Mouse (Mus musculus): Measurements from ENCODE around the gene Ly6g5b. TPM values are rescaled to one million over a fixed set of nuclear protein-coding genes. Genes with fewer than 3 reads are reported as not detected.

Gene Ly6g5b
- polyA plus RNA-seq, 1 experiment = 1.3 TPM

GRCm38 (mm10) chr17:35085208-35085865 lies 29.9 kb downstream of the Ly6g5b start, which contains the start of gene Ly6g6f:
TSS of gene Ly6g6f (minus strand) at chr17:35085610.
- TF ChIP-seq POLR2A (IDR thresholded peaks at IDR 0.05; ENCODE audit: extremely low read depth, insufficient read depth, low read length) (no peak), CTCF (IDR thresholded peaks at IDR 0.05; ENCODE audit: extremely low read depth, insufficient read depth, low read length) (no peak)
- H3K4me3 ChIP-seq (ENCODE audit: insufficient read depth, low read length) = no peak within 1 kb of the TSS
- no peaks in the 10 kb centered on the region for H3K4me1 ChIP-seq (ENCODE audit: control insufficient read depth, insufficient read depth, low read length)
- no peak within 1 kb of the TSS for H3K27ac ChIP-seq (ENCODE audit: insufficient read depth, low read length)

DNA sequence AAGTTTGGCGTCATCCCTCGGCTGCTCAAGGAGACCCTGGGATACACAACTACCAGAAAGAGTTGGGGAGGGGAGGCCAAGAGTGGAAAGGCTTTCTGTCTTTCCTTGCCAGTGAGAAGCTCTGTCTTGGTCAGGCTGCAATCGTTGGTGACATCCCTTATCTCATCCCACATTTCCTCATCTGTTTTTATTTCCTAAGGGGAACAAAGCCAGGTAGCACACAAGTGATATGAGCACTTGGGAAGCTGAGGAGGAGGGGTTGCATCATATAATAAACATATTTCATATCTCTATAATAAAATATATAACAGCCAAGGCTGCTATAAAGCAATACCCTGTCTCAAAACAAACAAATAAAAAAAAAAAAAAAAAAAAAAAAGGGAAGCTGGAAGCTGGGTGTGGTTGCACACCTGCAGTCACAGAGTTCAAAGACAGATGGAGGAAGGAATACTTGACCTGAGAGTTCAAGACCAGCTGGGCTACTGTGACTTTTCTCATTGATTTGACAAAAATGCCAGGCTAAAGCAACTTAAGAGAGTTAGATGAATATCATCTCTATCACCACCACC lies 31.2 kb downstream of the Ly6g5b start:
- Histone ChIP-seq H3K27ac (ENCODE audit: insufficient read depth, low read length) (no peak overlapping the region), H3K4me3 (ENCODE audit: insufficient read depth, low read length) (no peak overlapping the region), H3K4me1 (ENCODE audit: control insufficient read depth, insufficient read depth, low read length) (no peaks in the 10 kb centered on the region)
- TF ChIP-seq POLR2A (IDR thresholded peaks at IDR 0.05; ENCODE audit: extremely low read depth, insufficient read depth, low read length) (no peak), CTCF (IDR thresholded peaks at IDR 0.05; ENCODE audit: extremely low read depth, insufficient read depth, low read length) (no peak)

DNA sequence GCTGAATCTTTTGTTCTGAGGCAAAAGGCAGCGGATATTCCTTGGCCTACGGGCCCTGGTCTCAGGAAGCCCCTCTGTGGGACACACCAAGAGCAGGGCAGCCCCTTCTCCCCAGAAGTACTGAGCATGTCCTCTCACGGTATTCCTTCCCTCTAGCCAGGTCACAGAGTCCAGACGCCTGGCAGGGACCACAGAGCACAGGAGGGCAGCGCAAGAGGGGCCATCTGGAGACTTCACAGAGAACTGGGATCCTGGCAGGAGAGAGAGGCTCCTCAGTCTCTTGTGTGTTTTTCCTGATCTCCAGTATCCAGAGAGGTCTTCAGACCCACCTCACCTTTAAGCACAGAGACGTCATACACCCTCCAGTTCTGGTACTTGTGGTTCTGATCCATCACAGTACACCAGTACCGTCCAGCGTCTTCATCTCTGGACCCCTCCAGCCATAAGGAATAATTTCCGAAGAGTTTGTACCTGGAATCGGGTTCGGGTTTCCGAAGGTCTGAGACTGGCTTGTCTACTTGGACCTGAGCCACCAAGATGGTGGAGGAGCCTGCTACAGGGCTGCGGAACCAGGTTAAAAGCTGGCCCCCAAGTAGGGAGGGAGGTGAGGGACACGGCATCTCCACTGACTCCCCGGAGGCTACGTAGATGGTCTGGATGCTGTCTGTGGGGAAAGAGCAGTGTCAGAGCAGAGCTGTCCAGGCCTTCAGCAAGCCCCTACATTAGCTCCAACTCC lies 32.2 kb downstream of the Ly6g5b start:
- Histone ChIP-seq H3K27ac (ENCODE audit: insufficient read depth, low read length) (no peak overlapping the region), H3K4me3 (ENCODE audit: insufficient read depth, low read length) (no peak overlapping the region), H3K4me1 (ENCODE audit: control insufficient read depth, insufficient read depth, low read length) (no peaks in the 10 kb centered on the region)
- TF ChIP-seq CTCF (IDR thresholded peaks at IDR 0.05; ENCODE audit: extremely low read depth, insufficient read depth, low read length) (no peak), POLR2A (IDR thresholded peaks at IDR 0.05; ENCODE audit: extremely low read depth, insufficient read depth, low read length) (no peak)

DNA sequence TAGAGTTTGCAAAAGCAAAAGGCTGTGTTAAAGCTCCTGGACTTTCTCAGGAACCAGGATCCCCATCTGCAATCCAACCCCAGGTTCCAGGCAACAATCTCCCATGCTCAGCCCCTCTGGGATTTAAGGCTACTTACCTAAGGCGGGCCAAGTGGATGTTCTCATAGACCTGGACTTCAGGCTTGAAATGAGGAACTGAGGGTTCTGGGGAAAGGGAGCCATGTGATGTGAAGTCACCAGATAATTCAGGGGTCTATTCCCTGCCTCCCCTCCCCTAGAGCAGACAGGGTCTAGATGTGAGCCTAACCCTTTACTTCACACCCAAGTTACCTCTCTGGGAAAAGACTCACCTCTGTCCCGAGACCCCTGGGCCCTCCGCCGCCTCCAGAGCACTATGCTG lies 34.5 kb downstream of the Ly6g5b start:
- TF ChIP-seq POLR2A (IDR thresholded peaks at IDR 0.05; ENCODE audit: extremely low read depth, insufficient read depth, low read length) (no peak), CTCF (IDR thresholded peaks at IDR 0.05; ENCODE audit: extremely low read depth, insufficient read depth, low read length) (no peak)
- Histone ChIP-seq H3K27ac (ENCODE audit: insufficient read depth, low read length) (peak overlapping the region; percentile 80; the same call in 1 of the 2 replicates), H3K4me1 (ENCODE audit: control insufficient read depth, insufficient read depth, low read length) (no peaks in the 10 kb centered on the region), H3K4me3 (ENCODE audit: insufficient read depth, low read length) (no peak overlapping the region)

DNA sequence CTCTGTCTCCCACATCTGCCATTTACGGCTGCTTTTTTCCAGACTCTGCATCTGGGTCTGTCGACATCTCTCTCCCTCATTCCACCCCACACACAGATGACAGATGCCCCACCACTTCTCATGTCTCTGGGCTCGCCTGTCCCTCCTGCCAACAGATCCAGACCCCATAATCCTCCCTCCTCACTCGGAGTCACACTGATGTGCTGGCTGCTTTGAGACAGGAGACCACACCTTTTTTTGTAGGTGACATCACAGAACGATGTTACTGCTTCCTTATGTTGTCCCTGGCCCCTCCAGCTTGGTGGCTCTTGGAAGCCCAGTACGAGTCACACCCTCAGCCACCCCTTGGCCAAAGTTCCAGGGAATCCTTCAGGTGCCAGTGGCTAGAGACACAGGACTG lies 35.0 kb downstream of the Ly6g5b start:
- H3K4me1 ChIP-seq (ENCODE audit: control insufficient read depth, insufficient read depth, low read length) = no peaks in the 10 kb centered on the region
- no peak overlapping the region for H3K4me3 ChIP-seq (ENCODE audit: insufficient read depth, low read length)
- no peak overlapping the region for H3K27ac ChIP-seq (ENCODE audit: insufficient read depth, low read length)
- no peak for TF ChIP-seq POLR2A (IDR thresholded peaks at IDR 0.05; ENCODE audit: extremely low read depth, insufficient read depth, low read length)
- no peak for TF ChIP-seq CTCF (IDR thresholded peaks at IDR 0.05; ENCODE audit: extremely low read depth, insufficient read depth, low read length)

DNA sequence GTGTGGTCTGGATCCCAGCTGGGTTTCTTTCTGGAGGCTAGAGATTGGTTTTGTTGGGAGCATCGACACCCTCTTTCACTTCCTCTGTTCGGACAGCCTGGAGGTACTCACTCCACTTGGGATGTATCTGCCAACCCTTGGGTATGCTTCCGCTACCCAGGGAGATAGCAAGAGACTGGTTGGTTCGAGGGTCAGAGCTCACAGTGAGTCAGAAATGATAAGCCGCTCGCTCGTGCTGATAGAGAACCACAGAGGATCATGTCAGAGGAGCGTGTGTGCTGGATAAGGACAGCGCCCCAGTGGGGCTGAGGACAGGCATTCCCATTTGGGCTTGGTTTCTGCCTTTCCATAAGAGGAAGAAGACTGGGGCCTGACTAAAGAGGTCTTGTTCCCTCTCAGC lies 35.5 kb downstream of the Ly6g5b start:
- no peak overlapping the region for H3K4me3 ChIP-seq (ENCODE audit: insufficient read depth, low read length)
- TF ChIP-seq POLR2A (IDR thresholded peaks at IDR 0.05; ENCODE audit: extremely low read depth, insufficient read depth, low read length) (no peak), CTCF (IDR thresholded peaks at IDR 0.05; ENCODE audit: extremely low read depth, insufficient read depth, low read length) (no peak)
- H3K4me1 ChIP-seq (ENCODE audit: control insufficient read depth, insufficient read depth, low read length) = no peaks in the 10 kb centered on the region
- H3K27ac ChIP-seq (ENCODE audit: insufficient read depth, low read length) = no peak overlapping the region

- peak within 1 kb of the TSS; percentile 21 for H3K4me3 ChIP-seq (ENCODE audit: insufficient read depth, low read length)
- no peak for TF ChIP-seq POLR2A (IDR thresholded peaks at IDR 0.05; ENCODE audit: extremely low read depth, insufficient read depth, low read length)
- TF ChIP-seq CTCF (IDR thresholded peaks at IDR 0.05; ENCODE audit: extremely low read depth, insufficient read depth, low read length) = peak; percentile 26
- H3K4me1 ChIP-seq (ENCODE audit: control insufficient read depth, insufficient read depth, low read length) = no peaks in the 10 kb centered on the region
- no peak within 1 kb of the TSS for H3K27ac ChIP-seq (ENCODE audit: insufficient read depth, low read length)
Observed at GRCm38 (mm10) chr17:35077786-35078233, 37.4 kb downstream of the Ly6g5b start, which contains the start of gene Ly6g6d. TSS of gene Ly6g6d (minus strand) at chr17:35078065.

DNA sequence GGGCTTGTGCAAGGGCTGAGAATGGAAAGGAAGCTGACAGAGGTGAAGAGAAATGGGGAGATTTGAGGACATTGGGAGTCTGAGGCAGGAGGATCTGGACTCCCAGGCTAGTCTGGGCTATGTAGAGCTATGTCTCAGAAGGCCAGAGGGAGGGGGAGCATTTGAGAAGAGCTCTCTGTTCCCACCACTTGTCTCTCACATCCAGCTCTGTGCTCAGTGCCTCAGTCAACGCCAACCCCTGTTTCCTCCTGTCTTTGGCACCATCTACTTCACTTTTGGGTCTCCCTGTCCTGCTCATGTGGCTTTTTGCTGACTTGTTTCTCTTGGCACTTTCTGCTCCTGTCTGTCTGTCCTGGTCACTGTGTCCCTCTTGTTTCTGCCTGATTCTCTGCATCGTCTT lies 37.9 kb downstream of the Ly6g5b start:
- no peak overlapping the region for H3K27ac ChIP-seq (ENCODE audit: insufficient read depth, low read length)
- no peaks in the 10 kb centered on the region for H3K4me1 ChIP-seq (ENCODE audit: control insufficient read depth, insufficient read depth, low read length)
- H3K4me3 ChIP-seq (ENCODE audit: insufficient read depth, low read length) = peak overlapping the region; percentile 21; the same call in 1 of the 2 replicates
- TF ChIP-seq POLR2A (IDR thresholded peaks at IDR 0.05; ENCODE audit: extremely low read depth, insufficient read depth, low read length) = no peak
- no peak for TF ChIP-seq CTCF (IDR thresholded peaks at IDR 0.05; ENCODE audit: extremely low read depth, insufficient read depth, low read length)

- no peaks in the 10 kb centered on the region for H3K4me1 ChIP-seq (ENCODE audit: control insufficient read depth, insufficient read depth, low read length)
- no peak for TF ChIP-seq CTCF (IDR thresholded peaks at IDR 0.05; ENCODE audit: extremely low read depth, insufficient read depth, low read length)
- no peak for TF ChIP-seq POLR2A (IDR thresholded peaks at IDR 0.05; ENCODE audit: extremely low read depth, insufficient read depth, low read length)
- no peak within 1 kb of the TSS for H3K27ac ChIP-seq (ENCODE audit: insufficient read depth, low read length)
- H3K4me3 ChIP-seq (ENCODE audit: insufficient read depth, low read length) = peak within 1 kb of the TSS; percentile 21
Observed at GRCm38 (mm10) chr17:35076507-35077176, 38.6 kb downstream of the Ly6g5b start, which contains the start of gene Ly6g6e. TSS of gene Ly6g6e (plus strand) at chr17:35076902.
